Mouse (Mus musculus): ENCODE data around the gene Capn5. TPM values are rescaled to one million over a fixed set of nuclear protein-coding genes. Genes with fewer than 3 reads are reported as not detected.
A peak's percentile ranks its signal among the peaks of the same experiment; 100 is the strongest.
"Not testable (repeated sequence)": the region's sequence is repeated elsewhere in the genome, so short reads cannot be mapped to it uniquely, and the experiment has no call there.

The Capn5 gene
- total and polyA plus RNA-seq, 2 experiments from 2014 or later: 22.6 to 39.2 TPM

GRCm38 (mm10) chr7:98188680-98189079 is 10.6 kb upstream of the Capn5 start:
- 0 out of 2 replicates have a peak, but pooled peaks cover 3% of the 10 kb centered on the region for H3K4me1 ChIP-seq (ENCODE audit: insufficient read depth)
- no peak overlapping the region for H3K27ac ChIP-seq (ENCODE audit: low read depth, low read length)
- no peak overlapping the region for H3K4me2 ChIP-seq (ENCODE audit: low read depth)
- peaks cover 25% of the 10 kb centered on the region for H3K27me3 ChIP-seq (ENCODE audit: insufficient read depth, low read length)
- H3K4me3 ChIP-seq (ENCODE audit: low read depth, low read length): no peak overlapping the region
- ATAC-seq (no peak), DNase-seq (no peak)
- H3K9ac ChIP-seq: no peak overlapping the region
- TF ChIP-seq CTCF (IDR thresholded peaks at IDR 0.05; ENCODE audit: low read depth): no peak
- WGBS: 95% methylated on average over 2 of the region's 2 CpGs
- no peaks in the 10 kb centered on the region for H3K9me3 ChIP-seq (ENCODE audit: low read length)
- H3K36me3 ChIP-seq (ENCODE audit: insufficient read depth): no peaks in the 10 kb centered on the region

- Histone ChIP-seq H3K27ac (ENCODE audit: low read depth, low read length) (no peak overlapping the region), H3K27me3 (ENCODE audit: insufficient read depth, low read length) (peaks cover 21% of the 10 kb centered on the region), H3K9ac (no peak overlapping the region), H3K9me3 (ENCODE audit: low read length) (no peaks in the 10 kb centered on the region), H3K4me1 (ENCODE audit: insufficient read depth) (no peaks in the 10 kb centered on the region), H3K36me3 (ENCODE audit: insufficient read depth) (no peaks in the 10 kb centered on the region), H3K4me3 (ENCODE audit: low read depth, low read length) (no peak overlapping the region), H3K4me2 (ENCODE audit: low read depth) (no peak overlapping the region)
- TF ChIP-seq CTCF (IDR thresholded peaks at IDR 0.05; ENCODE audit: low read depth): no peak
- WGBS: 100% methylated on average over 2 of the region's 2 CpGs
- DNase-seq (no peak), ATAC-seq (no peak)
Observed at GRCm38 (mm10) chr7:98188238-98188637, 10.2 kb upstream of the Capn5 start.

- H3K4me3 ChIP-seq (ENCODE audit: low read depth, low read length); H3K4me2 ChIP-seq (ENCODE audit: low read depth); H3K4me1 ChIP-seq (ENCODE audit: insufficient read depth); H3K9me3 ChIP-seq (ENCODE audit: low read length); H3K36me3 ChIP-seq (ENCODE audit: insufficient read depth); DNase-seq; ATAC-seq; H3K9ac ChIP-seq; H3K27ac ChIP-seq (ENCODE audit: low read depth, low read length): not testable (repeated sequence)
- 55% methylated on average over 3 of the region's 3 CpGs for WGBS
- H3K27me3 ChIP-seq (ENCODE audit: insufficient read depth, low read length): peaks cover 12% of the 10 kb centered on the region
Observed at GRCm38 (mm10) chr7:98187332-98187731, 9.3 kb upstream of the Capn5 start.

- peak; percentile 33 for DNase-seq
- H3K4me3 ChIP-seq (ENCODE audit: low read depth, low read length): no peak overlapping the region
- H3K4me1 ChIP-seq (ENCODE audit: insufficient read depth): no peaks in the 10 kb centered on the region
- H3K9ac ChIP-seq: no peak overlapping the region
- 14% methylated on average over 8 of the region's 8 CpGs for WGBS
- H3K36me3 ChIP-seq (ENCODE audit: insufficient read depth): no peaks in the 10 kb centered on the region
- H3K27ac ChIP-seq (ENCODE audit: low read depth, low read length): no peak overlapping the region
- peak; percentile 72 for ATAC-seq
- H3K9me3 ChIP-seq (ENCODE audit: low read length): no peaks in the 10 kb centered on the region
- peaks cover 5% of the 10 kb centered on the region; the same call in 1 of the 2 replicates for H3K27me3 ChIP-seq (ENCODE audit: insufficient read depth, low read length)
- no peak overlapping the region for H3K4me2 ChIP-seq (ENCODE audit: low read depth)
- TF ChIP-seq CTCF (IDR thresholded peaks at IDR 0.05; ENCODE audit: low read depth): no peak
Observed at GRCm38 (mm10) chr7:98186637-98187036, 8.6 kb upstream of the Capn5 start.

GRCm38 (mm10) chr7:98185326-98185725 is 7.3 kb upstream of the Capn5 start:
- ATAC-seq (no peak), DNase-seq (peak; percentile 35)
- H3K9me3 ChIP-seq (ENCODE audit: low read length): no peaks in the 10 kb centered on the region
- H3K27me3 ChIP-seq (ENCODE audit: insufficient read depth, low read length): no peaks in the 10 kb centered on the region
- H3K27ac ChIP-seq (ENCODE audit: low read depth, low read length): 0 out of 2 replicates have a peak overlapping the region, but pooled peaks have one; percentile 1
- no peak for TF ChIP-seq CTCF (IDR thresholded peaks at IDR 0.05; ENCODE audit: low read depth)
- no peak overlapping the region for H3K4me2 ChIP-seq (ENCODE audit: low read depth)
- H3K36me3 ChIP-seq (ENCODE audit: insufficient read depth): no peaks in the 10 kb centered on the region
- no peak overlapping the region for H3K9ac ChIP-seq
- WGBS: 47% methylated on average over 6 of the region's 6 CpGs
- no peak overlapping the region for H3K4me3 ChIP-seq (ENCODE audit: low read depth, low read length)
- no peaks in the 10 kb centered on the region for H3K4me1 ChIP-seq (ENCODE audit: insufficient read depth)

GRCm38 (mm10) chr7:98178560-98179231 is 622 bp upstream of the Capn5 start:
- no peak for TF ChIP-seq CTCF (IDR thresholded peaks at IDR 0.05; ENCODE audit: low read depth)
- H3K27me3 ChIP-seq (ENCODE audit: insufficient read depth, low read length): no peaks in the 10 kb centered on the region
- WGBS: 92% methylated on average over 5 of the region's 5 CpGs
- DNase-seq: no peak
- no peaks in the 10 kb centered on the region for H3K36me3 ChIP-seq (ENCODE audit: insufficient read depth)
- peaks cover 12% of the 10 kb centered on the region; the same call in 1 of the 2 replicates for H3K4me1 ChIP-seq (ENCODE audit: insufficient read depth)
- ATAC-seq: peak; percentile 4; the same call in 1 of the 2 replicates
- H3K4me3 ChIP-seq (ENCODE audit: low read depth, low read length): peak overlapping the region; percentile 73
- H3K27ac ChIP-seq (ENCODE audit: low read depth, low read length): 0 out of 2 replicates have a peak overlapping the region, but pooled peaks have one; percentile 29
- peak overlapping the region; percentile 71 for H3K4me2 ChIP-seq (ENCODE audit: low read depth)
- H3K9me3 ChIP-seq (ENCODE audit: low read length): no peaks in the 10 kb centered on the region
- peak overlapping the region; percentile 80 for H3K9ac ChIP-seq

GRCm38 (mm10) chr7:98177566-98177928 is 527 bp downstream of the Capn5 start:
- Histone ChIP-seq H3K4me2 (ENCODE audit: low read depth) (peak overlapping the region; percentile 71), H3K9ac (peak overlapping the region; percentile 80), H3K36me3 (ENCODE audit: insufficient read depth) (no peaks in the 10 kb centered on the region), H3K9me3 (ENCODE audit: low read length) (no peaks in the 10 kb centered on the region), H3K4me3 (ENCODE audit: low read depth, low read length) (peak overlapping the region; percentile 73), H3K4me1 (ENCODE audit: insufficient read depth) (peaks cover 12% of the 10 kb centered on the region; the same call in 1 of the 2 replicates), H3K27ac (ENCODE audit: low read depth, low read length) (peak overlapping the region; percentile 35; the same call in 1 of the 2 replicates), H3K27me3 (ENCODE audit: insufficient read depth, low read length) (no peaks in the 10 kb centered on the region)
- no peak for ATAC-seq
- no peak for DNase-seq
- WGBS: 10% methylated on average over 9 of the region's 9 CpGs
- no peak for TF ChIP-seq CTCF (IDR thresholded peaks at IDR 0.05; ENCODE audit: low read depth)
